Mouse (Mus musculus): ENCODE measurements around the gene Nradd.

- no peak for TF ChIP-seq CTCF (IDR thresholded peaks at IDR 0.05)
- no peak for TF ChIP-seq POLR2A (IDR thresholded peaks at IDR 0.05; ENCODE audit: insufficient read depth, low read depth, low read length)
These were observed 31.4 kb upstream of the Nradd start for GRCm38 (mm10) chr9:110655651-110656007.

Measured in heart, adult 2 months (tissue).